Mouse (Mus musculus) common myeloid progenitor, adult 5-6 weeks (primary cell): ENCODE data around the gene Hist1h2bk. TPM values are rescaled to one million over a fixed set of nuclear protein-coding genes. Genes with fewer than 3 reads are reported as not detected.

Experiments
- ATAC-seq: replicated peaks from 2 replicates; pipeline ENCODE4 v1.8.0; 2016; ENCODE audit warnings: low read depth, mild to moderate bottlenecking, moderate TSS enrichment, inconsistent platforms; ENCODE audit not compliant: poor library complexity, severe bottlenecking
- total RNA-seq: library from RNA; stranded (forward); fragments of 200-1000, 187-1606 nt; gene quantifications from 2 replicates; pipeline ENCODE4 v1.2.3, GENCODE M21; 2017

The Hist1h2bk gene
- total RNA-seq = 1,449 and 1,731 TPM in 2 replicates

DNA sequence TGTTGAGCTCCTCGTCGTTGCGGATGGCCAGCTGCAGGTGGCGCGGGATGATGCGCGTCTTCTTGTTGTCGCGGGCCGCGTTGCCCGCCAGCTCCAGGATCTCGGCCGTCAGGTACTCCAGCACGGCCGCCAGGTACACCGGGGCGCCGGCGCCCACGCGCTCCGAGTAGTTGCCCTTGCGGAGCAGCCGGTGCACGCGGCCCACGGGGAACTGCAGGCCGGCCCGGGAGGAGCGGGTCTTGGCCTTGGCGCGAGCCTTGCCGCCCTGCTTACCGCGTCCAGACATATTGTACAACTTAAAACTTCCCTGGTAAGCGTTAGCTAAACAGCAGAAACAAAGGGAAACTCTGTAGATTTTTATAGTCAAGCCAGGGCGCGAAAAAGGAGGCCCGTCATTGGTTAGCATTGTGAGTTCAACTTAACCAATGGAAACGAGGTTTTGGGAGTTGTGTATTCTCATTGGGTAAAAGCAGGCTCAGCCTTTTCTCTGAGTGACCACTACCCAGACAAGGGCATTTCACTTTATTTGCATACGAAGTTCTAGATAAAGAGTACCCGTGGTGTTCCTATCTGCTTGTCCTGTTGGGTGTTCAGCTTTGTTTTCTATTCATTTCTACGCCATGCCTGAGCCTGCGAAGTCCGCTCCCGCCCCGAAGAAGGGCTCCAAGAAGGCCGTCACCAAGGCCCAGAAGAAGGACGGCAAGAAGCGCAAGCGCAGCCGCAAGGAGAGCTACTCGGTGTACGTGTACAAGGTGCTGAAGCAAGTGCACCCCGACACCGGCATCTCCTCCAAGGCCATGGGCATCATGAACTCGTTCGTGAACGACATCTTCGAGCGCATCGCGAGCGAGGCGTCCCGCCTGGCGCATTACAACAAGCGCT, at the start of gene Hist1h2bk, which contains the start of gene Hist1h2ah:
Hist1h2bk (plus strand) TSS at position 604 of the 882 bp plus-strand sequence.
Hist1h2ah (minus strand) TSS at position 302 of the 882 bp plus-strand sequence.
- ATAC-seq = peak; percentile 89

DNA sequence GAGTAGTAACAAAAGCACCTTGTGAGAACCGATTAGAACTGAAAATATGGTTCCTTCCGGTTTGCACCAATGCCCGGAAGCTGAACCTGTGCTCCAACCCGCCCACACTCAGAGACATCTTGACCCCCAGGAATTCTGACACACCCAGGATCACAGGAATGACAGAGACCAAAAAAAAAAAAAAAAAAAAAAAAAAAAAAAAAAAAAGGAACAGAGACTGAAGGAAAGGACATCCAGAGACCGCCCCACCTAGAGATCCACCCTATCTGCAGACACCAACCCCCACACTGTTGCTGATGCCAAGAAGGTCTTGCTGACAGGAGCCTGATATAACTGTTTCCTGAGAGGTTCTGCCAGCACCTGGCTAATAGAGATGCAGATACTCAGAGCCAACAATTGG, 43.1 kb upstream of the Hist1h2bk start:
- ATAC-seq = no peak

DNA sequence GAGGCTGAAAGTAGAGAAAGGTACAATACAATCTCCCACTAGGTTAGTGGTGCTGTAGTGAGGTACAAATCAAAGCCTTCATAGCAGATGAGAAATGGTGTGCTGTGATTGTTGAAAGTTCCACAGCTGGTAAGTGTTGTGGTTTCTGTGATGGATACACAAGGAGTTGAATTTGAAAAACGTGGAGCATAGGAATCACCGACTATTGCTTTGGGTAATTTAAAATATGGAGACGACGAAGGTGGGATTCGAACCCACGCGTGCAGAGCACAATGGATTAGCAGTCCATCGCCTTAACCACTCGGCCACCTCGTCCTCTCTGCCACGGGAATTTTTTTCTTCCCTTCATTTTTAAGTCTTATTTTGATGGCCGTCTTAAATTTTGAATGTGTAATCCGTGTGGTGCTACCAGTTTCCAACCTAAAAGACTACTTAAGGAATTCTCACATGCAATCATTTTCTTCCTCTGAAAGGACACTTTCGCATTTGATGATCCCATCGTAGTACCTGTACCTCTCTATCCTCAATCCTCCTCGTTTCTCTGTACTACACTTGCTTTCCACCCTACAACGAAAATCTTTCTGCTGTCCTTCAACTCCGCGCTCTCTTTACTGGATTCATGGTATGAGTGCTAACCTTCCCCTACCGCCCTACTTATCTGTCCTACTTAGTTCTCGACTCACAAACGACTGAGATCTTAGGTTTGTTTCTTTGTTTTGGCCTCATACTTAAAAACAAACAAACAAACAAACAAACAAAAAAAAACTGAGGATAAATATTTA, 41.5 kb upstream of the Hist1h2bk start:
- no peak for ATAC-seq

DNA sequence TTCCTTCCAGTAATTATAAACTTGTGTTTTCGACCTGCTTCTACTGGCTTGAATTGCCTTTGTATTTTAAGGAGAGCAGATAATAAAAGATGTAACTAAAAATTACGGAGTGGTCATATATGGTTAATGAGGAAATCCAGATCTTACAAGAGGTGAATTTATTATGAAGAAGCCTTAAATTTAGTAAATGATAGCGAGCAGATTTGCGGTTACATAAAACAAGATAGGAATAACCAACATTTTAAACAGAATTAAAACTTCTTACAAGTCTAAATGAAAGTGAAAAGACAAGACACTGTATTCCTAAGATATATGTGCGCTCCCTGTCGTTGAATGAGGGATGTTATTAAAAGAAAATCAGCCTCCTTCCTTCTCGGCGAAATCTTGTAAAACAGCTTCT, 40.8 kb upstream of the Hist1h2bk start:
- ATAC-seq = no peak

DNA sequence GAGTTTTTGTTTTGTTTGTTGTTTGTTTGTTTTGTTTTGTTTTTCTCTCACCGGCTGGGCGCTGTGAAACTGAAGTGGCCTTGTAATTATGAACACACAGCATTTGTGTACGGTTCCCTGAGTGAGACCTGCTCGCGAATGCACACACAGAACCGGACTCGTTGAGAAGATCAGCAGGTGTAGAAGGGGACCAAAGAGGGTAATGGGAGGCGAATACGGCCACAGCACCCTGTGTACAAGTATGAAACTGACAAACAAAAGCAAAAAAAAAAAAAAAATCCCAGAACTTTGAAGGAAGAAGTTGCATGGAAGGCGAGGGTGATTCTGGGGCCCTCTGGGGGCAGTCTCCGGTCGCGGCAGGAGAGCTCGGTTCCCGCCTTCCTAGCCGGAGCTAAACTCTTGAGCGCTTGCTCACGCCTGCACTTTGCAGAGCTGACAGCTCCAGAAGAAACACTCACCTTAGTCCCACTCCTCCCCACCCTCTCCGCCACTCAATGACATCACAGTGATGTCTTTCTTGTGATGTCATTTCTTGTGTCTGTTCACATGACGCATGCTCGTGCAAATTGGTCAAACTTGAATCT, 40.2 kb upstream of the Hist1h2bk start:
- ATAC-seq = peak; percentile 63

DNA sequence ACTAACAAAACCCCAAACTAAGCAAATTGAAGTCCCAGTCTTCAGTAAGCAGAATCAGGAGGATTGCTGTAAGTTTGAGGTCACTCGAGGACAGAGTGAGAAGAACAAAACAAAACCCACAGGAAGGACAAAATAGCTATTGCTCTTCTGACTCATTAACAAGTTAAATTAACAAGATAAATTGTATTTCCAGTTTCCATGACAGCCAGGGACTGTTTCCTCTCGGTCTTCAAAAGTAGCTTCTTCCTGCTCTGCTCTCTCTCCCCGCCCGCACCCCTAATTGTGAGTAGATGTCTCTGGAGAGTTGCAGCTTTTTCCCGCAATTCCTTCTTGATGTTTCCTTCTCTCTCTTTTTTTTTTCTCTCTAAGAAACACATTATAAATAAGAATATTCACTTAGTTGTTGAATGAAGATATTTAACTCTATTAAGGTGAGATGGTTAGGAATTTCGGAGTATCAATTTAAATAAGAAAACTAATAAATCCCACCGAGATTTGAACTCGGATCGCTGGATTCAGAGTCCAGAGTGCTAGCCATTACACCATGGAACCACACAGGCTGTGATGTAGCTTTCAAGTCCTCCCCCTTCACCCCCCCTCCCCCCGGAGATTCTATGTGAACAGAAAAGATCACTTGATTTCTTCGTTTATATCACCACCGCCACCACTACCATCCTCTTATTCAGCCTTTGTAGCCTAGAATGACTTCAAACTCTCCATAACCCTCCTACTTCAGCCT, 39.4 kb upstream of the Hist1h2bk start:
- ATAC-seq = peak; percentile 27; the same call in 1 of the 2 replicates

DNA sequence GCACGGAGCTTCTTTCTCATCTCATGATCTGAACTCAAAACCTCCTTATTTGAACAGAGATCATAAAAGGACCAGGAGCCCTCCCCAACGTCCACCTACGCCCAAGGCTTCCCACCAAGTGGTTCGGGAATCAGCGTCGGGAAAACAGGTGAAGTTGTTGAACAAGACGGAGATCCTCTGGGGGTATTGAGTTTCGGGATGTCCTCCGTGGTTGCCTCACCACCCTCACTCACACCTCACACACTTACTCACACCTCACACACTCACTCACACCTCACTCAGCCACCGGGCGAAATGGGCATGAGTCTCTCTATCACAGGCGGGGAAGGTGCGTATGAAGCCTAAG, 38.9 kb upstream of the Hist1h2bk start:
- ATAC-seq = no peak

DNA sequence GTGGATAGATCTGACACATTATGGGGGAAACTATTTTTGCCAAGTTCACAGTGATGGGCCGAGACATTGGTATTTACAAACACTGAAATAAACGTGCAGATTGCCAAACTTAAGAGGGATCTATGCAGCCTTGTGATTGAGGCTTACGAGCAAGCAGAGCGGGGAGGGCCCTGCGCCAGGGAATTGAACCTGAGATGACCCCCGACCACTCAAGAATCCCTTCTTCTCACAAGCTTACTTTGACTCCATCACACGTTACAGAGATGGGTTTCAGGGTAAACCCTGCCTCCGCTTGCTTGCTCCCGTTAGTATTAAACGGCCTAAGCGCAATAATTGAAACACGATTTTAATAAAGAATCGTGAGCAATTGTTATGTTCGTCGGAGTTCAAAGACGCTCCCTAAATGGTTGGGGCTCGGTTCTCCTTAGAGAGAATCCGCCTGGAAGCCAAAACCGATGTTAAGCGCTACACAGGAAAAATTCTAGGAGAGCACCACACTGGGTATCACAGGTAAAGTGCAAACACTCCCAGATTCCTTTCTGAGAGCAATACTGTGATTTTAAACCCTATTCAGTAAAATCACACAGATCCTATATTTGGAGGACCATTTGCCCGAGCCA, 38.4 kb upstream of the Hist1h2bk start:
- no peak for ATAC-seq

DNA sequence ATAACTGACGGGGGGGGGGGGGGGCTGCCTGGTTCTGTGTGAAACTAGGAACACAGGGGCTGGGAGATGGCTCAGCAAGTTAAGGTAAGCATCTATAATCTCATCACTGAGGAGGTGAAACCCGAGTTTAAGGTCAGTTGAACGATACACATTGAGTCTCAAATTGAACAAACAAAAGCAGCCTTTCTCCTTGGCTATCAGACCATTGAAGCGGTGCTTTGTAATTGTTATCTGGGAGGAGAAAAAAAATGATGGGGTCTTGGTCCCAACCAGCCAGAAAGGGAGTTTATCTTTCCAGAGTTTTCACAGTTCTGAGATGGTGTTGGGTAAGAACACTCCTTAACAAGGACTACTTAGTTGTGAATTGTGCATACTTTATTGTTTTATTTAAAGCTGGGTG, 37.8 kb upstream of the Hist1h2bk start:
- ATAC-seq = no peak

DNA sequence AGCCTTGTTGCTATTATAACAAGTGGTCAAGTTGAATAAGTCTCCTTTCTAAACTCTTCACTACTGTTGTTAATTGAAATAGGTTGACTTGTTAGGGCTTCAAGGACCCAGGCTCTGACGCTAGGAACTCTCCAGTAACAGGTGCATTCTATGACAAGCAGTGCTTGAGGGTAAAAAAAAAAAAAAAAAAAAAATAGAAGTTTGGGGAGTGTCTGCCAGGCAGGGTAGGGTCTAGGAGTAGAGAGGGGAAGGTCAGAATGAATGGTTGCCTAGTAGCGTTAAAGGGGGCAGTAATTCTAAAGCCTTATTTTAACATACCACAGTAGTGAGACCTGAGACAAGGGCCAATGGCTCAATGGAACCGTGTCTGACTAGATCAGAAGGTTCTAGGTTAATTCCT, 37.3 kb upstream of the Hist1h2bk start:
- ATAC-seq = no peak

DNA sequence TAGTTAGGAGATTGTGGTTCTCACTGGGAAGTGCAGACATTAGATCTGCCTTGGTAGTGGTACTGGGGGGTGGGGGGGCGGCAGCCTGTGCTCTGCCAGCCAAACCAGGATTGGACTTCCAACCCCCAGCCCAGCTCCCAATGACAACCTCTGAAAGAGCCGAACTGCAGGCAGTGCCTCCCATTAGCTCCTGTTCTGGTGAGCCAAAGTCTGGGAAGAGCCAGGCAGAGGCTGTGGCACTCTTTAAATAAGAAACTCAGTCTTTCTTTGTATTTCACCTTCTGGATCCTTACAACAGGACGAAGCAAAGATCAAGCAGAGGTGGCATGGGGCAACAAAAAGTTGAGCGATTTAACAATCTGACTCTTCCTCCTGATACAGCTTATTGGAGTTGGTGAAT, 36.5 kb upstream of the Hist1h2bk start:
- ATAC-seq = no peak

DNA sequence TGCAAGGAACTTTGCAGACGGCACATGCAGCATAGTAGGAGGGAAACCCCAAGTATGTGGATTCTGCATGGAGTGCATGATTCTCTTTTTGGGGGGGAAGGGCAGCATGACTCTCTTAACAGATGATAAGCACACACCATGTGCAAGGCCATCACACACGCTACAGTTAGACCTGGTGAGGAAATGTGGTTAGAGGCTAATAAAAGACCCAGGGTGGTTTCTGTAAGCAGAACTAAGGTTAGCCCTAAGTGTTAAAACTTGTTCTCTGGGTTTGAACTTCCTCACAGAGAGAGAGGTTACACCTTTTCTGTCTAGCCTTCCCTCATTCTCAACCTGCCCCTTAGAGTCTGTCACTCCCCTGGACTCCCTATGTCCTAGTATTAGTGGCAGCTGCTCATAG, 34.3 kb upstream of the Hist1h2bk start:
- peak; percentile 49 for ATAC-seq

DNA sequence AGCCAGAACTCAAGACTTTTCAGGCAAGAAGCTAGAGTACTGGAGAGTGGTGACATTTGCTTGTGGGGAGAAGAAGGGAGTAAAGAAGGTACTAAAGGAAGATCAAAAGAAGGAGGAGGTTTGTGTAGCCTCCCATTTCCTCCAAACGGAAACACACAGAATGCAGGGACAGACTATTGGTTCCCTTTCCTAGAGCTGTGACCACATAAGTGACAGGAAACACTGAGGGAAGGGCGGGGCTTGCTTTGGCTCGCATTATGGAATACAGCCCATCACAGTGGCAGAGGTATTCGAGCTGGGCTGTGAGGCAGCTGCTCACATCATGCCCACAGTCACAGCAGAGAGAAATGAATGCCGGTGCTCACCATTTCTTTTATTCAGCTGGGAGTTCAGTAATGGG, 33.8 kb upstream of the Hist1h2bk start:
- ATAC-seq = peak; percentile 71

DNA sequence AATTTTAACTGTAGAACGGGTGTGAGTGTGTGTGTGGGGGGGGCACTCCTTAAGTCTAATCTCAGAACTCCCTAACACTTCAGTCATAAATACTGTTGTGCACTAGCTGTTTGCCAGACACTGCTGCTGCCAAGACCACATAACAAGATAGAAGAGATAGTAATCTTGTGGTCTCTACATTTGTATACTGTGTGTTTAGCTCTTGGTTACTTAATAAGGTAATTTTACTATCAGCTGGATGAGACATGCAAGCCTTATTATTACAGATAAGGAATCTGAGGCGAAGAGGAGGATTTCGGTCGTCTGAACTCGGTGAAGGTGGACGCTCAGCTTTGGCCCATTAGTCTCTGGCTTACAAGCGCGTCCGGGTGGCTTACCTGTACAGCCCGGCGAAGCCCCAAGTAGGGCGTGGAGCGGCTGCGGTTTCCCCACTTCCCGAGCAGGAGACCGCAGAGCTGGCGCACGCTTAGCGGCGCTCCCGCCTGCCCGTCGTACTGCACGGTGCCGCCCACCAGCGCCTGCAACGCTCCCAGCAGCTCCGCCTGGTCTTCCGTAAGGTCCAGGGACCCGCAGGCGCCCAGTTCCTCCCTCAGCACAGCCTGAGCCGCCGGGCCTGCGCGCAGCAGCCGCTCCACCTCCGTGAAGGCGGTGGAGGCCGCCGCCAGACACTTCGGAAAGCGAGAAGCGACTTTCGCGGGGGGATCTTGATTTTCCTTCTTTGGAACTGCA, 29.9 kb upstream of the Hist1h2bk start:
- peak; percentile 48 for ATAC-seq

DNA sequence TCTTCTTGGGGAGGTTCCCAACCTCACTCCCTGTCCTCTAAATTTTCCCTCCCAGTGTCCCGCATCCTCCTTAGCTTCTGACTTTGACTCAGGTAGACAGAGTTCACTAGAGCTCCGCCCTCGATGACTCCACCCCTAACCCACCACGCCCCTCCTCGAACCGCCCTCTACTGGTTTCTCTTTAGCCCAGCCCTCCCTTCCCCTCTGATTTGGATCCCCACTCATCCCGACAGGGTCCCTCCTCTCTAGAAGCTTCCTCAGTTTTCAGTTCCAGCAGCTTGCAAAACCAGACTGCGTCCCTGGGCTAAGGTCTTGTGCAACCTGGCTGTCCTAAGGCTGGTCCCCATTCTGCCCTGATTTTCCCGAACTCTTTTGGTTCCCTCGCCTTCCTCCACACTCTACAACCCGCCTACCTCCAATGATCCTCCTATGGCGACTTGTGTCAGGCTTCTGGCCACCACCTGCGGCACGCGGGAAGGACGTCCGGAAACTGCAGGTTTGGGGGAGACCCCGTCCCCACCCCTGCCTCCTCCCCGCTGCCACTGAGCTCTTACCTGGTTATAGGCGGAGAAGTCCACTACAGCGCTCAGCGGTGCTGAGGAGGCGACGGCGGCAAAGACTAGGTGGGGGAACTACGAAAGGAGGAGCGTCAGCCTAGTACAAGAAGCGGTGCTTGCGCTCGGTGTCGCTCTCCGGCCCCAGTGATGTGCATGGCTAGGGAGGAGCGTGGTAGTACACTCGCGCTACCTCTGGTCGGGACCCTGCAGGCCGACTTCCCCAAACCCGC, 29.1 kb upstream of the Hist1h2bk start:
- peak; percentile 30 for ATAC-seq

DNA sequence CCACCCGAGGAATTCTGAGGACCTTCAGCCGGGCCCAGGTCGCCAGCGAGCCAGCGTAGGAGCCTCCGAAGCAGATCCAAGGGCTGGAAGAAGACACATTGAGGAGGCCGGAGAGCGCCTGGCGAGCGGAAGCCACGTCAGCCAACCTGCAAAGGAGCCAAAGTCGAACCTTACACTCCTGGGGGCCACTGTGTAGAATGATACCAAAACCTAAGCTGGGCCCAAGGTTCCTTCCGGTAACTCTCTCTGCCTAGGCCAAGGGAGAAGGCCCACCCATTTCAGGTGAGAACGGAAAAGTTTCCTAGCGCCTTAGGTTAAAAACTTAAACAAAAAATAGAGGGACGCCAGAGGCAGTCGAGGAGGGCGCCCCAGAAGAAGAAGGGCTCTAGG, 28.6 kb upstream of the Hist1h2bk start:
- no peak for ATAC-seq

DNA sequence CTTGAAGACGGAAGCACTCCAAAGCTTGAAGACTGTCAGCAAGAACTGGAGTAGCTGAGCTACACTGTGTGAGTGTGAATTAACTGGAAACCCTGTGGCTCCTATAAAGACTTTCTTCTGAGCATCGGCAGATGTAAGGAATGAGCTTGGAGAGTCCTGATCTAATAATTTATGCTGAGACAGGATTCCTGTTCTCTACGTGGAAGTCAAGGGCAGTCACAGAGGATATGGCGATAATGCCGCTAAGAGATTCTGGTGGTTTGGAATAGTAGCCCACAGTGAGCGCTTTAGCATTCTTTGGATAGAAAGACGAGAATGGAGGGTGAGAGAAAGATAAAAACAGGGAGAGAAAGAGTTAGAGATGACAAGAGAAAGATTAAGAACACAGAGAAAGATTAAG, 27.8 kb upstream of the Hist1h2bk start:
- ATAC-seq = no peak

DNA sequence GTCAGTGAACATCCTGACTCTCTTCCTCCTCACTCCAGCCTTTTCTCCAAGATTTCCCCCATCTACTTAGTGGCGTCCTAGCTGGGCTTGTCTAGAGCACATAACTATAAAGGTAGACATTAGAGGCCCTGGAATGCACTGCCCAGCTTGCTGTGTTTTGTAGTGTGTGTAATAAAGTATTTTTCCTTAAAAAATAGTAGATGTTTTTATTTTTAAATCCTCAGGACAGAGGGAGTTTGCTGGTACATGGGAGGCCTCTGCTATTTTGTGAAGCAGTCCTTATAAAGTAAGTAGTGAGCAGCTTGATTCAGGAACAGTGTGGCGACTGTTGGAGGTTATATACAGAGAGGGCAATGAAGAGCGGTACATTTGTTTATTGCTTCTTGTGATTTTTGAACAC, 27.0 kb upstream of the Hist1h2bk start:
- ATAC-seq = no peak
